Mouse (Mus musculus) adrenal gland, postnatal 10 days (tissue): Measurements from ENCODE around the gene Palld. TPM values are rescaled to one million over a fixed set of nuclear protein-coding genes. Genes with fewer than 3 reads are reported as not detected.
A peak's percentile ranks its signal among the peaks of the same experiment; 100 is the strongest.

Source experiments
- DNase-seq: peaks from one replicate; pipeline ENCODE4 v3.0.0; 2021; ENCODE audit warnings: mixed read lengths
- long read RNA-seq, 2 experiments: library from polyadenylated mRNA; stranded (forward); transcript quantifications; one replicate each; pipeline ENCODE4 v2.0.0; 2021
- total RNA-seq, 2 experiments: library from RNA; stranded (reverse); gene quantifications; 2 replicates each; pipeline ENCODE4 v1.2.3; 2021

Gene Palld
- 10 to 100 TPM; 32.3 to 37.3 TPM for total RNA-seq
- long read RNA-seq, experiment 1, full-length matches to known transcripts, result 24 of 46 reads
- long read RNA-seq, experiment 1, partial matches to known transcripts, result 19 of 46 reads
- long read RNA-seq, experiment 1, other reads (novel, unspliced or antisense), result 3 of 46 reads
- long read RNA-seq, experiment 2, full-length matches to known transcripts, result 19 of 28 reads
- long read RNA-seq, experiment 2, partial matches to known transcripts, result 5 of 28 reads
- long read RNA-seq, experiment 2, other reads (novel, unspliced or antisense), result 4 of 28 reads

GRCm38 (mm10) chr8:61902521-61902920, at the start of gene Palld:
Gene Palld (minus strand): TSS chr8:61902690.
- DNase-seq, result no peak

- DNase-seq, result no peak
These were observed 35.1 kb upstream of the Palld start for GRCm38 (mm10) chr8:61937576-61937975.

GRCm38 (mm10) chr8:61933243-61933642, 30.8 kb upstream of the Palld start:
- no peak for DNase-seq

- peak; percentile 86 for DNase-seq
These were observed 25.4 kb upstream of the Palld start, which contains the start of gene Ddx60 for GRCm38 (mm10) chr8:61927777-61928494. Gene Ddx60 (plus strand): TSS chr8:61928087.

GRCm38 (mm10) chr8:61924518-61924917, 22.0 kb upstream of the Palld start:
- DNase-seq, result no peak

- DNase-seq, result no peak
These were observed 19.1 kb upstream of the Palld start for GRCm38 (mm10) chr8:61921454-61922054.

GRCm38 (mm10) chr8:61920389-61920788, 17.9 kb upstream of the Palld start:
- DNase-seq, result no peak

GRCm38 (mm10) chr8:61919145-61919788, 16.8 kb upstream of the Palld start:
- DNase-seq, result no peak

GRCm38 (mm10) chr8:61917287-61917686, 14.8 kb upstream of the Palld start:
- no peak for DNase-seq

- no peak for DNase-seq
These were observed 11.5 kb upstream of the Palld start for GRCm38 (mm10) chr8:61913957-61914356.

- DNase-seq, result no peak
These were observed 10.3 kb upstream of the Palld start for GRCm38 (mm10) chr8:61912817-61913216.

GRCm38 (mm10) chr8:61909313-61909712, 6.8 kb upstream of the Palld start:
- no peak for DNase-seq

- DNase-seq, result peak; percentile 69
These were observed 6.1 kb upstream of the Palld start for GRCm38 (mm10) chr8:61908303-61909215.

GRCm38 (mm10) chr8:61901028-61901717, 1.3 kb downstream of the Palld start:
- no peak for DNase-seq

GRCm38 (mm10) chr8:61897402-61897801, 5.1 kb downstream of the Palld start:
- DNase-seq, result no peak

- no peak for DNase-seq
These were observed 5.7 kb downstream of the Palld start for GRCm38 (mm10) chr8:61896742-61897141.

GRCm38 (mm10) chr8:61894062-61894461, 8.4 kb downstream of the Palld start:
- peak; percentile 77 for DNase-seq

- DNase-seq, result no peak
These were observed 24.9 kb downstream of the Palld start for GRCm38 (mm10) chr8:61877607-61878006.

GRCm38 (mm10) chr8:61875290-61875689, 27.2 kb downstream of the Palld start:
- peak; percentile 71 for DNase-seq

GRCm38 (mm10) chr8:61873994-61874393, 28.5 kb downstream of the Palld start:
- peak; percentile 22 for DNase-seq

- DNase-seq, result no peak
These were observed 34.0 kb downstream of the Palld start for GRCm38 (mm10) chr8:61868481-61868880.
